Mouse (Mus musculus) cerebellum, adult 2 months (tissue): ENCODE data around the gene Smg6.

Experiments used
- CTCF ChIP-seq: fragments of 200-500 bp; IDR thresholded peaks from 2 replicates; pipeline ENCODE4 v1.5.1; 2011; ENCODE audit warnings: low read depth, mild to moderate bottlenecking, control low read depth, low read length, moderate library complexity, borderline replicate concordance; ENCODE audit not compliant: insufficient read depth
- POLR2A ChIP-seq: fragments of 200-500 bp; IDR thresholded peaks from 2 replicates; pipeline ENCODE4 v1.6.1; 2011; ENCODE audit warnings: low read length, control low read depth, borderline replicate concordance; ENCODE audit not compliant: insufficient read depth

DNA sequence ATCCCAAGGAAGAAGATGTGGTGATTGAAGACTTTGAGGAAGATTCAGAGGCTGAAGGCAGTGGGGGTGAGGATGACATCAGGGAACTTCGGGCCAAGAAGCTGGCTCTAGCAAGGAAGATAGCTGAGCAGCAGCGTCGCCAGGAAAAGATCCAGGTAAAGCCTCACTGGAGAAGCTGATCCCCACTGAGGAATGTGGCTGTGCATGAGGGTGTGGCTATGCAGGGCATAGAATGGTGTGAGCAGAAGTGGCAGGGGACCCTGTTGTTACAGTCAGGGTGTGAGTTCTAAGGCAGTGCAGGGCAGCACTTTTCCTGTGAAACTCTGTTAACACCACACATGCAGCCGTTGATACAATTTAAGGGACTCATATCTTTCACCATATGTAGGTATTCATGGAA is 217.1 kb downstream of the Smg6 start:
- TF ChIP-seq CTCF: no peak
- no peak for TF ChIP-seq POLR2A
